In genomic region chr5:143336559-143336958, GRCm38 (mm10) we compare ENCODE assay signal across 15 mouse cellular contexts. TPM values are rescaled to one million over a fixed set of nuclear protein-coding genes. Genes with fewer than 3 reads are reported as not detected.
DNase-seq lines count a peak whose midpoint lies in the region; ATAC-seq and TF ChIP-seq lines count a peak whose summit lies in the region.
"Had no signal": no experiment of that assay in that cellular context is flagged by ENCODE, and none has a peak within 500 bp of the region (broad histone marks: within the 10 kb centered on the region; RNA-seq: fewer than 3 reads in every experiment).

No protein-coding gene starts in this region.

- H3K9me3 ChIP-seq in intestine, postnatal 0 days (ENCODE audit: control insufficient read depth): no peaks in the 10 kb centered on the region
- no peaks in the 10 kb centered on the region for H3K9me3 ChIP-seq in intestine, embryonic 16.5 days (ENCODE audit: control insufficient read depth, low read length)
- no peaks in the 10 kb centered on the region for H3K9me3 ChIP-seq in CH12.LX (replicated peaks; ENCODE audit: low read length)
- H3K9me3 ChIP-seq: heart, embryonic 10.5 days; hindbrain, embryonic 12.5 days; kidney, embryonic 15.5 days; limb, embryonic 10.5 days; midbrain, embryonic 10.5 days had no signal

- H3K4me2 ChIP-seq in intestine, postnatal 0 days (replicated peaks; ENCODE audit: low read depth): no peak overlapping the region
- no peak overlapping the region for H3K4me2 ChIP-seq in intestine, embryonic 16.5 days (ENCODE audit: low read depth, low read length)
- H3K4me2 ChIP-seq in CH12.LX (ENCODE audit: insufficient read depth, low read depth, poor library complexity, severe bottlenecking): no peak overlapping the region
- H3K4me2 ChIP-seq: hindbrain, embryonic 12.5 days; kidney, embryonic 15.5 days had no signal

- no peak for TF ChIP-seq EP300 in CH12.LX (IDR thresholded peaks at IDR 0.05; ENCODE audit: low read length)

- H3K4me1 ChIP-seq in intestine, postnatal 0 days (replicated peaks; ENCODE audit: control insufficient read depth, insufficient read depth, low read length): no peaks in the 10 kb centered on the region
- no peaks in the 10 kb centered on the region for H3K4me1 ChIP-seq in intestine, embryonic 16.5 days (ENCODE audit: control insufficient read depth, insufficient read depth, low read length)
- peaks cover 3 to 5% of the 10 kb centered on the region in 2 experiments; a peak in 3 of 4 replicates for H3K4me1 ChIP-seq in CH12.LX (ENCODE audit: control insufficient read depth in 1 of 2, insufficient read depth in 2 of 2)
- H3K4me1 ChIP-seq: heart, embryonic 10.5 days; hindbrain, embryonic 12.5 days; kidney, embryonic 15.5 days; limb, embryonic 10.5 days had no signal

- no peak for ATAC-seq in intestine, postnatal 0 days
- ATAC-seq in intestine, embryonic 16.5 days: no peak
- 0 out of 2 replicates have a peak, but pooled peaks have one; percentile 29 for ATAC-seq in granulocyte monocyte progenitor cell, adult 5-6 weeks (replicated peaks; ENCODE audit: poor library complexity, severe bottlenecking)

- H3K27ac ChIP-seq in intestine, postnatal 0 days (ENCODE audit: low read depth, low read length): no peak overlapping the region
- no peak overlapping the region for H3K27ac ChIP-seq in intestine, embryonic 16.5 days (ENCODE audit: low read length)
- H3K27ac ChIP-seq in CH12.LX (ENCODE audit: insufficient read depth, low read depth): no peak overlapping the region
- H3K27ac ChIP-seq: heart, embryonic 10.5 days; hindbrain, embryonic 12.5 days; kidney, embryonic 15.5 days; limb, embryonic 10.5 days; midbrain, embryonic 10.5 days had no signal

- TF ChIP-seq CTCF in intestine, postnatal 0 days (IDR thresholded peaks at IDR 0.05; ENCODE audit: low read depth): peak; percentile 60
- peak in 1 of 2 experiments; percentile 95; a peak in 2 of 4 replicates for TF ChIP-seq CTCF in CH12.LX (conservative IDR thresholded peaks at IDR 0.05 in 1 of 2, IDR thresholded peaks at IDR 0.05 in 1 of 2; ENCODE audit: low read depth in 2 of 2, low read length in 2 of 2)

- DNase-seq in 416B (ENCODE audit: low read depth) (peak; percentile 40), CH12.LX (ENCODE audit: extremely low read depth) (peak; percentile 40)
- no peak for DNase-seq in gastrocnemius, postnatal 4 days (ENCODE audit: low spot score in 2 of 2)
- DNase-seq in spleen, postnatal 36 days (ENCODE audit: low spot score in 2 of 2): no peak
- DNase-seq: adrenal gland, postnatal 25 days; lung, adult 2 months; spleen, adult 18-20 months had no signal

- no peak overlapping the region for H3K4me3 ChIP-seq in intestine, postnatal 0 days (ENCODE audit: low read depth, low read length)
- no peak overlapping the region for H3K4me3 ChIP-seq in intestine, embryonic 16.5 days (ENCODE audit: low read length)
- H3K4me3 ChIP-seq in CH12.LX (replicated peaks in 1 of 3; ENCODE audit: low read depth in 2 of 3, low read length in 2 of 3, poor library complexity in 1 of 3): no peak overlapping the region
- H3K4me3 ChIP-seq: heart, embryonic 10.5 days; hindbrain, embryonic 12.5 days; kidney, embryonic 15.5 days; limb, embryonic 10.5 days; midbrain, embryonic 10.5 days had no signal

- TF ChIP-seq RAD21 in CH12.LX (IDR thresholded peaks at IDR 0.05; ENCODE audit: low read depth, low read length): peak; percentile 27

- in situ Hi-C loops in CH12.LX (cut with MboI; ENCODE audit: low pct_ligation_motif_present, low pct_unique_long_range_greater_than_20kb, low sequenced_read_pairs): loop anchor here (10.0 kb wide), 1 partner anchor 78 kb away; no protein-coding TSS in a partner anchor

- TF ChIP-seq POLR2A in CH12.LX (IDR thresholded peaks at IDR 0.05; ENCODE audit: low read depth, low read length): no peak

- H3K36me3 ChIP-seq in intestine, postnatal 0 days (ENCODE audit: control insufficient read depth, insufficient read depth): no peaks in the 10 kb centered on the region
- H3K36me3 ChIP-seq in intestine, embryonic 16.5 days (ENCODE audit: control insufficient read depth, insufficient read depth, low read length): no peaks in the 10 kb centered on the region
- H3K36me3 ChIP-seq in CH12.LX (replicated peaks in 1 of 2; ENCODE audit: control insufficient read depth in 1 of 2, insufficient read depth in 1 of 2, low read length in 1 of 2): peaks cover 0 to 10% of the 10 kb centered on the region in 2 experiments
- H3K36me3 ChIP-seq: heart, embryonic 10.5 days; hindbrain, embryonic 12.5 days; kidney, embryonic 15.5 days; limb, embryonic 10.5 days; midbrain, embryonic 10.5 days had no signal

- H3K9ac ChIP-seq in intestine, postnatal 0 days (ENCODE audit: low read depth, low read length): no peak overlapping the region
- no peak overlapping the region for H3K9ac ChIP-seq in intestine, embryonic 16.5 days (ENCODE audit: low read depth, low read length)
- no peak overlapping the region for H3K9ac ChIP-seq in CH12.LX (ENCODE audit: insufficient read depth, low read depth)
- H3K9ac ChIP-seq: hindbrain, embryonic 12.5 days; kidney, embryonic 15.5 days had no signal

- 67% methylated on average over 6 of the region's 6 CpGs for WGBS in intestine, postnatal 0 days
- 60% methylated on average over 6 of the region's 6 CpGs for WGBS in intestine, embryonic 16.5 days

- 0 out of 2 replicates have a peak, but pooled peaks cover 5% of the 10 kb centered on the region for H3K27me3 ChIP-seq in intestine, postnatal 0 days (replicated peaks; ENCODE audit: control insufficient read depth, insufficient read depth, low read length)
- H3K27me3 ChIP-seq in intestine, embryonic 16.5 days (replicated peaks; ENCODE audit: control insufficient read depth, insufficient read depth, low read length): 0 out of 2 replicates have a peak, but pooled peaks cover 3% of the 10 kb centered on the region
- H3K27me3 ChIP-seq in CH12.LX (replicated peaks): peaks cover 7% of the 10 kb centered on the region
- H3K27me3 ChIP-seq: kidney, embryonic 15.5 days had no signal

- no peaks in the 10 kb centered on the region for H3K79me2 ChIP-seq in CH12.LX (replicated peaks; ENCODE audit: control insufficient read depth, extremely low read depth, insufficient read depth, poor library complexity, severe bottlenecking)

- dilution Hi-C loops in CH12.LX (cut with MboI; ENCODE audit: extremely low pct_ligation_motif_present, extremely low pct_unique_long_range_greater_than_20kb, low sequenced_read_pairs): no loop called here

TF ChIP-seq in CH12.LX, 34 proteins besides CTCF, POLR2A, EP300 and RAD21:
- TF ChIP-seq ETS1 (conservative IDR thresholded peaks at IDR 0.05; ENCODE audit: low read depth, low read length) (no peak), MAX (IDR thresholded peaks at IDR 0.05; ENCODE audit: low read length) (no peak), SMC3 (IDR thresholded peaks at IDR 0.05; ENCODE audit: low read depth, low read length) (peak; percentile 16; the same call in 1 of the 2 replicates), MYC (IDR thresholded peaks at IDR 0.05; ENCODE audit: low read depth, low read length) (no peak)

RNA-seq across cellular contexts. Expression of gene Zdhhc4, which starts 7.5 kb away (rescaled TPM):
- 46.5 and 52.4 TPM in 2 replicates for polyA plus RNA-seq in intestine, postnatal 0 days (2015; fragmentation: Nextera tagmentation; extraction: Ambion mirVana)
- 61.6 and 66.0 TPM in 2 replicates for polyA plus RNA-seq in intestine, embryonic 16.5 days (2015; fragmentation: Nextera tagmentation; extraction: Ambion mirVana)
- 16.3 and 18.7 TPM in 2 replicates for total RNA-seq in CH12.LX (2012; rRNA removed)
- total RNA-seq in CH12.LX (2014; rRNA removed): 19.9 and 22.7 TPM in 2 replicates
- 39.4 and 51.5 TPM in 2 replicates for polyA plus RNA-seq in CH12.LX (2012; ENCODE audit: insufficient read length, low read depth)
- 57.9 and 81.0 TPM in 2 replicates for total RNA-seq in granulocyte monocyte progenitor cell, adult 5-6 weeks (2014; fragmentation: Nextera tagmentation)
- total RNA-seq in granulocyte monocyte progenitor cell, adult 5-6 weeks (2017): 38.5 and 49.2 TPM in 2 replicates
- total RNA-seq in gastrocnemius, postnatal 4 days (2021): 10 to 100 TPM; 35.8 to 38.8 TPM

RNA-seq across cellular contexts. Expression of gene Grid2ip, which starts 20.6 kb away (rescaled TPM):
- polyA plus RNA-seq in intestine, postnatal 0 days (2015; fragmentation: Nextera tagmentation; extraction: Ambion mirVana): 0.04 and 0.10 TPM in 2 replicates
- polyA plus RNA-seq in intestine, embryonic 16.5 days (2015; fragmentation: Nextera tagmentation; extraction: Ambion mirVana): 0.09 and 0.28 TPM in 2 replicates
- total RNA-seq in CH12.LX (2012; rRNA removed) (not detected in 2 replicates), CH12.LX (2014; rRNA removed) (not detected in 2 replicates)
- polyA plus RNA-seq in CH12.LX (2012; ENCODE audit: insufficient read length, low read depth): not detected in 2 replicates
- not detected in 2 replicates for total RNA-seq in granulocyte monocyte progenitor cell, adult 5-6 weeks (2014; fragmentation: Nextera tagmentation)
- total RNA-seq in granulocyte monocyte progenitor cell, adult 5-6 weeks (2017): not detected in 2 replicates
- under 1 TPM in 1 of 2 experiments, not detected in 1; 0.27 TPM for total RNA-seq in gastrocnemius, postnatal 4 days (2021)

RNA-seq across cellular contexts. Expression of gene E130309D02Rik, which starts 21.4 kb away (rescaled TPM):
- polyA plus RNA-seq in intestine, postnatal 0 days (2015; fragmentation: Nextera tagmentation; extraction: Ambion mirVana): 14.7 and 14.9 TPM in 2 replicates
- 28.9 and 30.0 TPM in 2 replicates for polyA plus RNA-seq in intestine, embryonic 16.5 days (2015; fragmentation: Nextera tagmentation; extraction: Ambion mirVana)
- total RNA-seq in CH12.LX (2012; rRNA removed): 32.7 and 39.7 TPM in 2 replicates
- total RNA-seq in CH12.LX (2014; rRNA removed): 22.8 and 23.7 TPM in 2 replicates
- polyA plus RNA-seq in CH12.LX (2012; ENCODE audit: insufficient read length, low read depth): 51.8 and 63.7 TPM in 2 replicates
- 40.5 and 47.3 TPM in 2 replicates for total RNA-seq in granulocyte monocyte progenitor cell, adult 5-6 weeks (2014; fragmentation: Nextera tagmentation)
- total RNA-seq in granulocyte monocyte progenitor cell, adult 5-6 weeks (2017): 16.5 and 22.4 TPM in 2 replicates
- total RNA-seq in gastrocnemius, postnatal 4 days (2021): 10 to 100 TPM; 13.9 to 15.5 TPM

RNA-seq across cellular contexts. Expression of gene Zfp853, which starts 43.1 kb away (rescaled TPM):
- not detected in 2 replicates for polyA plus RNA-seq in intestine, postnatal 0 days (2015; fragmentation: Nextera tagmentation; extraction: Ambion mirVana)
- polyA plus RNA-seq in intestine, embryonic 16.5 days (2015; fragmentation: Nextera tagmentation; extraction: Ambion mirVana): not detected in 2 replicates
- total RNA-seq in CH12.LX (2012; rRNA removed) (0.13 TPM in 1 of 2 replicates, not detected in the other), CH12.LX (2014; rRNA removed) (not detected in 2 replicates)
- polyA plus RNA-seq in CH12.LX (2012; ENCODE audit: insufficient read length, low read depth): 0.21 and 0.22 TPM in 2 replicates
- total RNA-seq in granulocyte monocyte progenitor cell, adult 5-6 weeks (2014; fragmentation: Nextera tagmentation): not detected in 2 replicates
- not detected in 2 replicates for total RNA-seq in granulocyte monocyte progenitor cell, adult 5-6 weeks (2017)
- under 1 TPM; 0.69 to 0.70 TPM for total RNA-seq in gastrocnemius, postnatal 4 days (2021)
- polyA plus RNA-seq: heart, embryonic 10.5 days; hindbrain, embryonic 12.5 days; midbrain, embryonic 10.5 days had no signal

Comparison
In these comparisons a context has a peak if more than half of its experiments do, and no peak if none do; other contexts are left out.
1. DNase-seq: peak in 416B (single experiment) and CH12.LX (single experiment); none in gastrocnemius, postnatal 4 days (0 of 2) and spleen, postnatal 36 days (0 of 2).